Mouse (Mus musculus): ENCODE data around the gene Sdk1. TPM values are rescaled to one million over a fixed set of nuclear protein-coding genes. Genes with fewer than 3 reads are reported as not detected.

The Sdk1 gene
- total and polyA plus RNA-seq, 3 experiments: 0.04 to 0.87 TPM; not detected in 1

DNA sequence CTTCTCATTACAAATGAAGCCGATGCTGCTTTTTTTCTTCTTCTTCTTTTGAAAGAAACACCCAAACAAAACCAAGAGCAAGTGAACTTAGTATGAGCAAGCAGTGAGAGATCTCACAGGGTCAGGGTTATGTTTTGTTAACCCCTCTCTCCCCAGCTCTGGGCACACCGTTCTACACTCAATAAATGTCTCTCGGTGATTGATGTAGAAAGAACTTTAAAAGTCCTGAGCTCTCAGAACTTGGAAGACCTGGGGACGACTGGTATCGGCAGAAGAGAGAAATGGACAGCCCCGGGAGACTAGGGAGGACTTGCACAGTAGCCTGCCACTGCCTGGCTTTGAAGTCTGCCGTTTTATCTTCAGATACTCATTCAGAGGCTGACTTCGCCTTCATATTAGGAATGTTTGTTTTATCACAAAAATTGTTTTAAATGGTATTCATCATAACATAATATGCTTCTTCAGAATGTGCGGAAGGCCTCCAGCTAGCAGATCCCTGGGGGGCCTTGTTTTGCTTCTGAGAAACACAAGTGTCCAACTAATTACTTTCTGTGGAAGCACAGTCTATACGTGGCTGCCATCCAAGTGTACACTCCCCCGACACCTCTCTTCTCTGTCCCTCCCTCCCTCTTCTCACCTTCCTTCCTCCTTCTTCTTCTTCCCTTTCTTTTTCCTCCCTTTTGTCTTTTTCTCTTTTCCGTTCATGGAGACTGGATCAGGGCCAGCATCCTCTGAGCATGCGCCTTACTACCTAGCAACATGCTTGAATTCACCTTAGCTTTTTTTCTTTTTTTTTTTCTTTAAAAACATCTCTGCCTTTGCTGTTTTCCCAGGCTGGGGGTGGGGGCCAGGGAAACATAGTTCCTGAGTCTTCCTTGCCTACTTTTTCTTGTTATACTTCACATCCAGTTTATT is 283.8 kb downstream of the Sdk1 start:
- no peak overlapping the region for H3K4me2 ChIP-seq (ENCODE audit: insufficient read depth, low read depth, poor library complexity, severe bottlenecking)
- no peak for TF ChIP-seq MYC (IDR thresholded peaks at IDR 0.05; ENCODE audit: low read depth, low read length)
- no peak for TF ChIP-seq CTCF (conservative IDR thresholded peaks at IDR 0.05 in 1 of 2, IDR thresholded peaks at IDR 0.05 in 1 of 2; ENCODE audit: low read depth in 2 of 2, low read length in 2 of 2)
- no peak for TF ChIP-seq MAZ (IDR thresholded peaks at IDR 0.05; ENCODE audit: low read depth, low read length)
- no peak for DNase-seq (ENCODE audit: extremely low read depth)
- H3K79me2 ChIP-seq (replicated peaks; ENCODE audit: control insufficient read depth, extremely low read depth, insufficient read depth, poor library complexity, severe bottlenecking): no peaks in the 10 kb centered on the region
- in situ Hi-C loops (cut with MboI; ENCODE audit: low pct_ligation_motif_present, low pct_unique_long_range_greater_than_20kb, low sequenced_read_pairs): no loop called here
- no peaks in the 10 kb centered on the region for H3K27me3 ChIP-seq (replicated peaks)
- H3K4me3 ChIP-seq (replicated peaks in 1 of 3; ENCODE audit: low read depth in 2 of 3, low read length in 2 of 3, poor library complexity in 1 of 3): no peak overlapping the region
- H3K9me3 ChIP-seq (replicated peaks; ENCODE audit: low read length): no peaks in the 10 kb centered on the region
- dilution Hi-C loops (cut with MboI; ENCODE audit: extremely low pct_ligation_motif_present, extremely low pct_unique_long_range_greater_than_20kb, low sequenced_read_pairs): no loop called here
- no peaks in the 10 kb centered on the region for H3K36me3 ChIP-seq (replicated peaks in 1 of 2; ENCODE audit: control insufficient read depth in 1 of 2, insufficient read depth in 1 of 2, low read length in 1 of 2)
- no peaks in the 10 kb centered on the region for H3K4me1 ChIP-seq (ENCODE audit: control insufficient read depth in 1 of 2, insufficient read depth in 2 of 2)
- no peak overlapping the region for H3K9ac ChIP-seq (ENCODE audit: insufficient read depth, low read depth)
- no peak overlapping the region for H3K27ac ChIP-seq (ENCODE audit: insufficient read depth, low read depth)

DNA sequence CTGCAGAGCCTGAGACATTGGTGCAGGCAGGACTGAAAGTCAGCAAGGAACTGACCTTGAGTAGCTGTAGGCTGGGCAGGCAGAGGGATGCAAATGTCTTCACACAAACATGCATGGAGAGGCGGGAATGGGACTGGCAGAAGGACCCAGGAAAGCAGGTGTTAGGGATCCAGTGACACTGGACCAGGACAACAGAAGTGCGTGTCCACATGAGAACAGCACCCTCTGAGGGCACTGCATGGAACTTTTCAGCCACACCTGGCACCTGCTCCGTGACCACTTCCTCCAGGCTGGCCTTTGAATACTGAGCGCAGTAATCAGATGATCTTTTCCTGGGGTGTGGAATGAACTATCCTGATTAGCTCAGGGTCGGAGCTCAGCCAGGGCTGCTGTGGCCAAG is 298.9 kb downstream of the Sdk1 start:
- H3K4me1 ChIP-seq (ENCODE audit: control insufficient read depth in 1 of 2, insufficient read depth in 2 of 2): peaks cover 2 to 3% of the 10 kb centered on the region in 2 experiments; a peak in 2 of 4 replicates
- no peaks in the 10 kb centered on the region for H3K79me2 ChIP-seq (replicated peaks; ENCODE audit: control insufficient read depth, extremely low read depth, insufficient read depth, poor library complexity, severe bottlenecking)
- TF ChIP-seq JUN (IDR thresholded peaks at IDR 0.05; ENCODE audit: insufficient read depth, low read depth, low read length): no peak
- TF ChIP-seq POLR2AphosphoS2 (IDR thresholded peaks at IDR 0.05; ENCODE audit: low read depth, low read length): no peak
- TF ChIP-seq UBTF (IDR thresholded peaks at IDR 0.05; ENCODE audit: low read depth, low read length): no peak
- no peak for TF ChIP-seq SIN3A (IDR thresholded peaks at IDR 0.05; ENCODE audit: low read length)
- TF ChIP-seq E2F4 (IDR thresholded peaks at IDR 0.05; ENCODE audit: insufficient replicate concordance, low read depth, low read length): no peak
- TF ChIP-seq PAX5 (IDR thresholded peaks at IDR 0.05; ENCODE audit: low read length): no peak
- no peak for TF ChIP-seq MAFK (IDR thresholded peaks at IDR 0.05; ENCODE audit: insufficient replicate concordance, low read length)
- no peak for TF ChIP-seq POLR2A (IDR thresholded peaks at IDR 0.05; ENCODE audit: low read depth, low read length)
- TF ChIP-seq ELF1 (IDR thresholded peaks at IDR 0.05; ENCODE audit: low read depth, low read length): no peak
- TF ChIP-seq JUND (conservative IDR thresholded peaks at IDR 0.05; ENCODE audit: low read depth, low read length): no peak
- TF ChIP-seq USF2 (conservative IDR thresholded peaks at IDR 0.05; ENCODE audit: low read depth, low read length): no peak
- TF ChIP-seq RCOR1 (conservative IDR thresholded peaks at IDR 0.05; ENCODE audit: low read depth, low read length): no peak
- no peak for TF ChIP-seq GABPA (IDR thresholded peaks at IDR 0.05; ENCODE audit: insufficient replicate concordance, low read depth, low read length)
- TF ChIP-seq ZMIZ1 (IDR thresholded peaks at IDR 0.05; ENCODE audit: low read depth, low read length): no peak
- H3K36me3 ChIP-seq (replicated peaks in 1 of 2; ENCODE audit: control insufficient read depth in 1 of 2, insufficient read depth in 1 of 2, low read length in 1 of 2): no peaks in the 10 kb centered on the region
- no peak overlapping the region for H3K27ac ChIP-seq (ENCODE audit: insufficient read depth, low read depth)
- no peaks in the 10 kb centered on the region for H3K9me3 ChIP-seq (replicated peaks; ENCODE audit: low read length)
- in situ Hi-C loops (cut with MboI; ENCODE audit: low pct_ligation_motif_present, low pct_unique_long_range_greater_than_20kb, low sequenced_read_pairs): no loop called here
- no peak overlapping the region for H3K9ac ChIP-seq (ENCODE audit: insufficient read depth, low read depth)
- DNase-seq (ENCODE audit: extremely low read depth): no peak
- dilution Hi-C loops (cut with MboI; ENCODE audit: extremely low pct_ligation_motif_present, extremely low pct_unique_long_range_greater_than_20kb, low sequenced_read_pairs): no loop called here
- H3K4me2 ChIP-seq (ENCODE audit: insufficient read depth, low read depth, poor library complexity, severe bottlenecking): no peak overlapping the region
- H3K4me3 ChIP-seq (replicated peaks in 1 of 3; ENCODE audit: low read depth in 2 of 3, low read length in 2 of 3, poor library complexity in 1 of 3): no peak overlapping the region
- H3K27me3 ChIP-seq (replicated peaks): peaks cover 12% of the 10 kb centered on the region

Measured in CH12.LX (cell line).